Mouse (Mus musculus) left cerebral cortex, postnatal 4 days (tissue): ENCODE measurements around the gene Ecsit. TPM values are rescaled to one million over a fixed set of nuclear protein-coding genes. Genes with fewer than 3 reads are reported as not detected.
"Not testable (repeated sequence)": the region's sequence is repeated elsewhere in the genome, so short reads cannot be mapped to it uniquely, and the experiment has no call there.

Experiments used
- DNase-seq: peaks from one replicate; pipeline ENCODE4 v3.0.0-alpha.2; 2022
- intact Hi-C: fragments of 180-260 bp; cut with DNase I; formaldehyde crosslinking; loops from one replicate; pipeline ENCODE4 v1.15.1; 2025
- total RNA-seq, 2 experiments: library from RNA; stranded (reverse); gene quantifications; 2 replicates each; pipeline ENCODE4 v1.2.3; 2021

Ecsit gene
- total RNA-seq, 2 experiments from 2014 or later = 43.2 to 44.6 TPM

- DNase-seq = no peak
These were observed 7.5 kb upstream of the Ecsit start for GRCm38 (mm10) chr9:22092746-22093145.

GRCm38 (mm10) chr9:22089986-22090385 lies 4.7 kb upstream of the Ecsit start:
- DNase-seq = no peak
- intact Hi-C loops = no loop called here

More at GRCm38 (mm10) chr9:22092746-22093145, 7.5 kb upstream of the Ecsit start:
- intact Hi-C loops = no loop called here

- intact Hi-C loops = no loop called here
These were observed 4.0 kb upstream of the Ecsit start for GRCm38 (mm10) chr9:22089281-22089680.

GRCm38 (mm10) chr9:22087034-22087618 lies 1.9 kb upstream of the Ecsit start:
- intact Hi-C loops = no loop called here

More at GRCm38 (mm10) chr9:22089281-22089680, 4.0 kb upstream of the Ecsit start:
- DNase-seq = no peak

GRCm38 (mm10) chr9:22086012-22086411 lies 774 bp upstream of the Ecsit start:
- intact Hi-C loops = no loop called here
- no peak for DNase-seq

More at GRCm38 (mm10) chr9:22087034-22087618, 1.9 kb upstream of the Ecsit start:
- no peak for DNase-seq

GRCm38 (mm10) chr9:22084667-22085021 lies 594 bp downstream of the Ecsit start:
- no peak for DNase-seq
- intact Hi-C loops = no loop called here

- no peak for DNase-seq
- intact Hi-C loops = no loop called here
These were observed 9.0 kb downstream of the Ecsit start for GRCm38 (mm10) chr9:22076223-22076622.

GRCm38 (mm10) chr9:22075778-22076177 lies 9.5 kb downstream of the Ecsit start:
- intact Hi-C loops = not testable (repeated sequence)

GRCm38 (mm10) chr9:22072276-22072675 lies 13.0 kb downstream of the Ecsit start:
- intact Hi-C loops = no loop called here
- DNase-seq = no peak

More at GRCm38 (mm10) chr9:22075778-22076177, 9.5 kb downstream of the Ecsit start:
- DNase-seq = not testable (repeated sequence)

GRCm38 (mm10) chr9:22070791-22071573 lies 14.3 kb downstream of the Ecsit start, which contains the start of the genes Gm49318 and Zfp653:
TSS of gene Gm49318 (minus strand) at chr9:22071259.
TSS of gene Zfp653 (minus strand) at chr9:22071376.
- intact Hi-C loops = no loop called here
- peak; percentile 99 for DNase-seq

GRCm38 (mm10) chr9:22069881-22070553 lies 15.2 kb downstream of the Ecsit start:
- intact Hi-C loops = no loop called here
- no peak for DNase-seq

- intact Hi-C loops = no loop called here
- no peak for DNase-seq
These were observed 18.0 kb downstream of the Ecsit start for GRCm38 (mm10) chr9:22067195-22067594.

GRCm38 (mm10) chr9:22066433-22066832 lies 18.8 kb downstream of the Ecsit start:
- peak; percentile 69 for DNase-seq
- intact Hi-C loops = no loop called here

- intact Hi-C loops = no loop called here
- DNase-seq = no peak
These were observed 19.6 kb downstream of the Ecsit start for GRCm38 (mm10) chr9:22065642-22066041.

- intact Hi-C loops = no loop called here
- peak; percentile 78 for DNase-seq
These were observed 20.9 kb downstream of the Ecsit start for GRCm38 (mm10) chr9:22064341-22064740.

GRCm38 (mm10) chr9:22061339-22061738 lies 23.9 kb downstream of the Ecsit start:
- intact Hi-C loops = no loop called here
- no peak for DNase-seq

- peak; percentile 75 for DNase-seq
- intact Hi-C loops = no loop called here
These were observed 27.2 kb downstream of the Ecsit start for GRCm38 (mm10) chr9:22058011-22058424.

GRCm38 (mm10) chr9:22057031-22057517 lies 28.2 kb downstream of the Ecsit start:
- intact Hi-C loops = no loop called here

GRCm38 (mm10) chr9:22056303-22056910 lies 28.8 kb downstream of the Ecsit start:
- DNase-seq = no peak
- intact Hi-C loops = no loop called here

More at GRCm38 (mm10) chr9:22057031-22057517, 28.2 kb downstream of the Ecsit start:
- no peak for DNase-seq

- DNase-seq = no peak
- intact Hi-C loops = no loop called here
These were observed 29.5 kb downstream of the Ecsit start for GRCm38 (mm10) chr9:22055713-22056112.
